Mouse (Mus musculus): ENCODE data around the gene AI597479. TPM values are rescaled to one million over a fixed set of nuclear protein-coding genes. Genes with fewer than 3 reads are reported as not detected.
A peak's percentile ranks its signal among the peaks of the same experiment; 100 is the strongest.

AI597479 gene
- polyA plus RNA-seq, 1 experiment from 2014 or later: 32.6 TPM

- no peaks in the 10 kb centered on the region for H3K36me3 ChIP-seq (ENCODE audit: control insufficient read depth, insufficient read depth, low read length)
- H3K9ac ChIP-seq (ENCODE audit: low read length): no peak overlapping the region
- no peak overlapping the region for H3K4me3 ChIP-seq (ENCODE audit: low read length)
- no peaks in the 10 kb centered on the region for H3K9me3 ChIP-seq (ENCODE audit: control insufficient read depth, low read length)
- H3K27me3 ChIP-seq (ENCODE audit: control insufficient read depth, insufficient read depth, low read depth, low read length): no peaks in the 10 kb centered on the region
- H3K27ac ChIP-seq (ENCODE audit: low read length): no peak overlapping the region
- peaks cover 4% of the 10 kb centered on the region; the same call in 1 of the 2 replicates for H3K4me1 ChIP-seq (replicated peaks; ENCODE audit: control insufficient read depth, insufficient read depth, low read length)
- ATAC-seq (ENCODE audit: low read depth): no peak
- no peak overlapping the region for H3K4me2 ChIP-seq (ENCODE audit: low read depth, low read length)
- 55% methylated on average over 6 of the region's 6 CpGs for WGBS
Measured at GRCm38 (mm10) chr1:43145388-43145787, 46.9 kb downstream of the AI597479 start.

- no peaks in the 10 kb centered on the region for H3K27me3 ChIP-seq (ENCODE audit: control insufficient read depth, insufficient read depth, low read depth, low read length)
- H3K4me1 ChIP-seq (replicated peaks; ENCODE audit: control insufficient read depth, insufficient read depth, low read length): no peaks in the 10 kb centered on the region; the same call in 1 of the 2 replicates
- H3K4me3 ChIP-seq (ENCODE audit: low read length): no peak overlapping the region
- H3K4me2 ChIP-seq (ENCODE audit: low read depth, low read length): no peak overlapping the region
- ATAC-seq (ENCODE audit: low read depth): no peak
- no peak overlapping the region for H3K9ac ChIP-seq (ENCODE audit: low read length)
- 68% methylated on average over 2 of the region's 2 CpGs for WGBS
- no peaks in the 10 kb centered on the region for H3K36me3 ChIP-seq (ENCODE audit: control insufficient read depth, insufficient read depth, low read length)
- H3K27ac ChIP-seq (ENCODE audit: low read length): no peak overlapping the region
- H3K9me3 ChIP-seq (ENCODE audit: control insufficient read depth, low read length): no peaks in the 10 kb centered on the region
Measured at GRCm38 (mm10) chr1:43147474-43147873, 49.0 kb downstream of the AI597479 start.

GRCm38 (mm10) chr1:43150225-43150624 is 51.7 kb downstream of the AI597479 start:
- no peaks in the 10 kb centered on the region for H3K9me3 ChIP-seq (ENCODE audit: control insufficient read depth, low read length)
- no peaks in the 10 kb centered on the region for H3K27me3 ChIP-seq (ENCODE audit: control insufficient read depth, insufficient read depth, low read depth, low read length)
- no peak overlapping the region for H3K4me3 ChIP-seq (ENCODE audit: low read length)
- WGBS: 38% methylated on average over 3 of the region's 3 CpGs
- H3K4me2 ChIP-seq (ENCODE audit: low read depth, low read length): no peak overlapping the region
- H3K36me3 ChIP-seq (ENCODE audit: control insufficient read depth, insufficient read depth, low read length): no peaks in the 10 kb centered on the region
- ATAC-seq (ENCODE audit: low read depth): no peak
- H3K4me1 ChIP-seq (replicated peaks; ENCODE audit: control insufficient read depth, insufficient read depth, low read length): no peaks in the 10 kb centered on the region; the same call in 1 of the 2 replicates
- H3K9ac ChIP-seq (ENCODE audit: low read length): no peak overlapping the region
- H3K27ac ChIP-seq (ENCODE audit: low read length): no peak overlapping the region

- Histone ChIP-seq H3K36me3 (ENCODE audit: control insufficient read depth, insufficient read depth, low read length) (no peaks in the 10 kb centered on the region), H3K4me3 (ENCODE audit: low read length) (no peak overlapping the region), H3K4me1 (replicated peaks; ENCODE audit: control insufficient read depth, insufficient read depth, low read length) (no peaks in the 10 kb centered on the region), H3K27me3 (ENCODE audit: control insufficient read depth, insufficient read depth, low read depth, low read length) (no peaks in the 10 kb centered on the region), H3K9ac (ENCODE audit: low read length) (no peak overlapping the region), H3K9me3 (ENCODE audit: control insufficient read depth, low read length) (no peaks in the 10 kb centered on the region), H3K27ac (ENCODE audit: low read length) (no peak overlapping the region), H3K4me2 (ENCODE audit: low read depth, low read length) (no peak overlapping the region)
- WGBS: 50% methylated on average over 4 of the region's 4 CpGs
- 0 out of 2 replicates have a peak, but pooled peaks have one; percentile 34 for ATAC-seq (ENCODE audit: low read depth)
Measured at GRCm38 (mm10) chr1:43152626-43153025, 54.1 kb downstream of the AI597479 start.

- Histone ChIP-seq H3K27ac (ENCODE audit: low read length) (no peak overlapping the region), H3K9me3 (ENCODE audit: control insufficient read depth, low read length) (no peaks in the 10 kb centered on the region), H3K36me3 (ENCODE audit: control insufficient read depth, insufficient read depth, low read length) (no peaks in the 10 kb centered on the region), H3K4me3 (ENCODE audit: low read length) (no peak overlapping the region), H3K4me1 (replicated peaks; ENCODE audit: control insufficient read depth, insufficient read depth, low read length) (no peaks in the 10 kb centered on the region), H3K27me3 (ENCODE audit: control insufficient read depth, insufficient read depth, low read depth, low read length) (no peaks in the 10 kb centered on the region), H3K9ac (ENCODE audit: low read length) (no peak overlapping the region), H3K4me2 (ENCODE audit: low read depth, low read length) (no peak overlapping the region)
- 60% methylated on average over 5 of the region's 5 CpGs for WGBS
- no peak for ATAC-seq (ENCODE audit: low read depth)
Measured at GRCm38 (mm10) chr1:43153538-43153937, 55.0 kb downstream of the AI597479 start.

GRCm38 (mm10) chr1:43154491-43154890 is 56.0 kb downstream of the AI597479 start:
- Histone ChIP-seq H3K9ac (ENCODE audit: low read length) (no peak overlapping the region), H3K4me3 (ENCODE audit: low read length) (no peak overlapping the region), H3K27ac (ENCODE audit: low read length) (no peak overlapping the region), H3K4me2 (ENCODE audit: low read depth, low read length) (no peak overlapping the region), H3K36me3 (ENCODE audit: control insufficient read depth, insufficient read depth, low read length) (no peaks in the 10 kb centered on the region), H3K9me3 (ENCODE audit: control insufficient read depth, low read length) (no peaks in the 10 kb centered on the region), H3K27me3 (ENCODE audit: control insufficient read depth, insufficient read depth, low read depth, low read length) (no peaks in the 10 kb centered on the region), H3K4me1 (replicated peaks; ENCODE audit: control insufficient read depth, insufficient read depth, low read length) (peaks cover 1% of the 10 kb centered on the region; the same call in 1 of the 2 replicates)
- ATAC-seq (ENCODE audit: low read depth): peak; percentile 73; the same call in 1 of the 2 replicates
- 44% methylated on average over 2 of the region's 2 CpGs for WGBS

- Histone ChIP-seq H3K4me1 (replicated peaks; ENCODE audit: control insufficient read depth, insufficient read depth, low read length) (peaks cover 2% of the 10 kb centered on the region; the same call in 1 of the 2 replicates), H3K4me2 (ENCODE audit: low read depth, low read length) (no peak overlapping the region), H3K27me3 (ENCODE audit: control insufficient read depth, insufficient read depth, low read depth, low read length) (no peaks in the 10 kb centered on the region), H3K27ac (ENCODE audit: low read length) (no peak overlapping the region), H3K4me3 (ENCODE audit: low read length) (no peak overlapping the region), H3K9me3 (ENCODE audit: control insufficient read depth, low read length) (no peaks in the 10 kb centered on the region), H3K36me3 (ENCODE audit: control insufficient read depth, insufficient read depth, low read length) (no peaks in the 10 kb centered on the region), H3K9ac (ENCODE audit: low read length) (no peak overlapping the region)
- 89% methylated on average over 2 of the region's 2 CpGs for WGBS
- no peak for ATAC-seq (ENCODE audit: low read depth)
Measured at GRCm38 (mm10) chr1:43157907-43158306, 59.4 kb downstream of the AI597479 start.

- no peaks in the 10 kb centered on the region for H3K36me3 ChIP-seq (ENCODE audit: control insufficient read depth, insufficient read depth, low read length)
- 39% methylated on average over 4 of the region's 4 CpGs for WGBS
- H3K4me2 ChIP-seq (ENCODE audit: low read depth, low read length): no peak overlapping the region
- H3K4me1 ChIP-seq (replicated peaks; ENCODE audit: control insufficient read depth, insufficient read depth, low read length): peaks cover 12% of the 10 kb centered on the region; the same call in 1 of the 2 replicates
- ATAC-seq (ENCODE audit: low read depth): no peak
- no peak overlapping the region for H3K9ac ChIP-seq (ENCODE audit: low read length)
- no peaks in the 10 kb centered on the region; the same call in 1 of the 2 replicates for H3K27me3 ChIP-seq (ENCODE audit: control insufficient read depth, insufficient read depth, low read depth, low read length)
- no peak overlapping the region for H3K4me3 ChIP-seq (ENCODE audit: low read length)
- no peak overlapping the region for H3K27ac ChIP-seq (ENCODE audit: low read length)
- no peaks in the 10 kb centered on the region for H3K9me3 ChIP-seq (ENCODE audit: control insufficient read depth, low read length)
Measured at GRCm38 (mm10) chr1:43159429-43159828, 60.9 kb downstream of the AI597479 start.

- H3K36me3 ChIP-seq (ENCODE audit: control insufficient read depth, insufficient read depth, low read length): no peaks in the 10 kb centered on the region
- peaks cover 12% of the 10 kb centered on the region; the same call in 1 of the 2 replicates for H3K4me1 ChIP-seq (replicated peaks; ENCODE audit: control insufficient read depth, insufficient read depth, low read length)
- H3K4me3 ChIP-seq (ENCODE audit: low read length): peak overlapping the region; percentile 70; the same call in 1 of the 2 replicates
- no peaks in the 10 kb centered on the region for H3K9me3 ChIP-seq (ENCODE audit: control insufficient read depth, low read length)
- no peaks in the 10 kb centered on the region; the same call in 1 of the 2 replicates for H3K27me3 ChIP-seq (ENCODE audit: control insufficient read depth, insufficient read depth, low read depth, low read length)
- WGBS: 86% methylated on average over 3 of the region's 3 CpGs
- no peak overlapping the region for H3K9ac ChIP-seq (ENCODE audit: low read length)
- H3K27ac ChIP-seq (ENCODE audit: low read length): no peak overlapping the region
- H3K4me2 ChIP-seq (ENCODE audit: low read depth, low read length): peak overlapping the region; percentile 98
- no peak for ATAC-seq (ENCODE audit: low read depth)
Measured at GRCm38 (mm10) chr1:43162394-43162793, 63.9 kb downstream of the AI597479 start.

All from lung, embryonic 16.5 days (tissue).